Mouse (Mus musculus) embryonic facial prominence, embryonic 15.5 days (tissue): Measurements from ENCODE around the gene Nmnat1. TPM values are rescaled to one million over a fixed set of nuclear protein-coding genes. Genes with fewer than 3 reads are reported as not detected.
"Not testable (repeated sequence)": the region's sequence is repeated elsewhere in the genome, so short reads cannot be mapped to it uniquely, and the experiment has no call there.

Experiments
- ATAC-seq: fragments of 200-750 bp; cut with Nextera tagmentation; 2 replicates; pipeline ENCODE4 v1.8.0; 2017; ENCODE audit warnings: low read depth, moderate TSS enrichment; ENCODE audit not compliant: insufficient number of reproducible peaks, low FRiP score, low TSS enrichment
- H3K27ac ChIP-seq: fragments of 300-500 bp; sonication (generic); replicated peaks from 2 replicates; pipeline ENCODE4 v1.5.1; 2015; ENCODE audit warnings: mild to moderate bottlenecking, inconsistent platforms
- H3K27me3 ChIP-seq: fragments of 300-500 bp; sonication (generic); 2 replicates; pipeline ENCODE4 v1.6.1; 2015; ENCODE audit warnings: inconsistent platforms
- H3K36me3 ChIP-seq: fragments of 300-500 bp; sonication (generic); 2 replicates; pipeline ENCODE4 v1.6.1; 2015; ENCODE audit warnings: mild to moderate bottlenecking, inconsistent platforms
- H3K4me1 ChIP-seq: fragments of 300-500 bp; sonication (generic); 2 replicates; pipeline ENCODE4 v1.6.1; 2015; ENCODE audit warnings: inconsistent platforms
- H3K4me2 ChIP-seq: fragments of 300-500 bp; sonication (generic); replicated peaks from 2 replicates; pipeline ENCODE4 v1.6.1; 2015; ENCODE audit warnings: mild to moderate bottlenecking, inconsistent platforms
- H3K4me3 ChIP-seq: fragments of 300-500 bp; sonication (generic); replicated peaks from 2 replicates; pipeline ENCODE4 v1.5.1; 2015; ENCODE audit warnings: mild to moderate bottlenecking, inconsistent platforms
- H3K9ac ChIP-seq: fragments of 300-500 bp; sonication (generic); 2 replicates; pipeline ENCODE4 v1.6.1; 2015; ENCODE audit warnings: inconsistent platforms
- H3K9me3 ChIP-seq: fragments of 300-500 bp; sonication (generic); replicated peaks from 2 replicates; pipeline ENCODE4 v1.6.1; 2016; ENCODE audit warnings: inconsistent platforms
- WGBS: fragments of 180-500 bp; shearing (Covaris S2); methylation state at CpG from one replicate; pipeline ENCODE4 v1.1.7; 2015; 5-methylcytosine and 5-hydroxymethylcytosine counted together
- polyA plus RNA-seq: library from polyadenylated mRNA; unstranded; fragments of >200 nt; fragmentation: Nextera tagmentation; extraction: Ambion mirVana; gene quantifications from 2 replicates; pipeline ENCODE4 v1.2.1, GENCODE M21; 2015

The Nmnat1 gene
- polyA plus RNA-seq, 1 experiment from 2014 or later: 10.9 TPM

GRCm38 (mm10) chr4:149458526-149458925 lies 26.5 kb downstream of the Nmnat1 start:
- H3K27me3 ChIP-seq: no peaks in the 10 kb centered on the region
- H3K9me3 ChIP-seq: no peaks in the 10 kb centered on the region
- ATAC-seq: no peak
- no peak overlapping the region for H3K4me3 ChIP-seq
- 20% methylated on average over 5 of the region's 5 CpGs for WGBS
- H3K36me3 ChIP-seq: no peaks in the 10 kb centered on the region
- H3K27ac ChIP-seq: no peak overlapping the region
- H3K4me2 ChIP-seq: no peak overlapping the region
- H3K4me1 ChIP-seq: peaks cover 6% of the 10 kb centered on the region; the same call in 1 of the 2 replicates
- no peak overlapping the region for H3K9ac ChIP-seq

GRCm38 (mm10) chr4:149457831-149458430 lies 27.1 kb downstream of the Nmnat1 start:
- Histone ChIP-seq H3K27ac (no peak overlapping the region), H3K27me3 (no peaks in the 10 kb centered on the region), H3K36me3 (no peaks in the 10 kb centered on the region), H3K4me3 (no peak overlapping the region), H3K4me1 (peaks cover 6% of the 10 kb centered on the region; the same call in 1 of the 2 replicates), H3K9ac (no peak overlapping the region), H3K9me3 (no peaks in the 10 kb centered on the region), H3K4me2 (no peak overlapping the region)
- ATAC-seq: no peak
- 80% methylated on average over 6 of the region's 6 CpGs for WGBS

GRCm38 (mm10) chr4:149457163-149457562 lies 27.8 kb downstream of the Nmnat1 start:
- not testable (repeated sequence) for H3K9me3 ChIP-seq, H3K4me1 ChIP-seq, H3K27ac ChIP-seq, H3K4me2 ChIP-seq, H3K9ac ChIP-seq, ATAC-seq, H3K4me3 ChIP-seq, H3K36me3 ChIP-seq, H3K27me3 ChIP-seq
- 88% methylated on average over 27 of the region's 27 CpGs for WGBS

- Histone ChIP-seq H3K4me1 (no peaks in the 10 kb centered on the region), H3K4me3 (no peak within 1 kb of the TSS), H3K27me3 (no peaks in the 10 kb centered on the region), H3K36me3 (no peaks in the 10 kb centered on the region), H3K9ac (no peak within 1 kb of the TSS), H3K9me3 (no peaks in the 10 kb centered on the region), H3K4me2 (no peak within 1 kb of the TSS), H3K27ac (no peak within 1 kb of the TSS)
- no peak for ATAC-seq
- 56% methylated on average over 8 of the region's 8 CpGs for WGBS
These were observed 30.1 kb downstream of the Nmnat1 start, which contains the start of gene Rbp7 for GRCm38 (mm10) chr4:149454879-149455278. Gene Rbp7 (minus strand): TSS chr4:149454978.

GRCm38 (mm10) chr4:149454263-149454662 lies 30.7 kb downstream of the Nmnat1 start:
- no peaks in the 10 kb centered on the region for H3K4me1 ChIP-seq
- no peak overlapping the region for H3K4me3 ChIP-seq
- whole genome bisulfite sequencing: 71% methylated on average over 17 of the region's 17 CpGs
- ATAC-seq: no peak
- H3K9ac ChIP-seq: no peak overlapping the region
- no peaks in the 10 kb centered on the region for H3K9me3 ChIP-seq
- H3K27ac ChIP-seq: no peak overlapping the region
- H3K27me3 ChIP-seq: no peaks in the 10 kb centered on the region
- H3K36me3 ChIP-seq: no peaks in the 10 kb centered on the region
- H3K4me2 ChIP-seq: no peak overlapping the region

- Histone ChIP-seq H3K4me1 (no peaks in the 10 kb centered on the region), H3K9ac (no peak overlapping the region), H3K27ac (no peak overlapping the region), H3K9me3 (no peaks in the 10 kb centered on the region), H3K27me3 (no peaks in the 10 kb centered on the region), H3K4me2 (no peak overlapping the region), H3K36me3 (no peaks in the 10 kb centered on the region), H3K4me3 (no peak overlapping the region)
- ATAC-seq: no peak
- 85% methylated on average over 4 of the region's 4 CpGs for WGBS
These were observed 31.3 kb downstream of the Nmnat1 start for GRCm38 (mm10) chr4:149453656-149454055.

GRCm38 (mm10) chr4:149450636-149451035 lies 34.4 kb downstream of the Nmnat1 start:
- Histone ChIP-seq H3K4me1 (peaks cover 8% of the 10 kb centered on the region), H3K4me2 (no peak overlapping the region), H3K4me3 (no peak overlapping the region), H3K27ac (no peak overlapping the region), H3K9ac (no peak overlapping the region), H3K27me3 (no peaks in the 10 kb centered on the region), H3K36me3 (no peaks in the 10 kb centered on the region), H3K9me3 (no peaks in the 10 kb centered on the region)
- no peak for ATAC-seq
- WGBS: 83% methylated on average over 3 of the region's 3 CpGs

GRCm38 (mm10) chr4:149446309-149446708 lies 38.7 kb downstream of the Nmnat1 start:
- Histone ChIP-seq H3K4me1 (peaks cover 24% of the 10 kb centered on the region), H3K9me3 (no peaks in the 10 kb centered on the region), H3K4me3 (no peak overlapping the region; the same call in 1 of the 2 replicates), H3K4me2 (peak overlapping the region; percentile 67), H3K36me3 (no peaks in the 10 kb centered on the region), H3K9ac (no peak overlapping the region), H3K27ac (peak overlapping the region; percentile 95), H3K27me3 (no peaks in the 10 kb centered on the region)
- ATAC-seq: no peak
- WGBS: 26% methylated on average over 1 of the region's 1 CpGs

- Histone ChIP-seq H3K4me2 (peak overlapping the region; percentile 67), H3K4me1 (peaks cover 24% of the 10 kb centered on the region), H3K9me3 (no peaks in the 10 kb centered on the region), H3K27ac (peak overlapping the region; percentile 95), H3K27me3 (no peaks in the 10 kb centered on the region), H3K4me3 (peak overlapping the region; percentile 39), H3K36me3 (no peaks in the 10 kb centered on the region), H3K9ac (peak overlapping the region; percentile 12; the same call in 1 of the 2 replicates)
- peak; percentile 18; the same call in 1 of the 2 replicates for ATAC-seq
- 3% methylated on average over 11 of the region's 11 CpGs for WGBS
These were observed 39.1 kb downstream of the Nmnat1 start for GRCm38 (mm10) chr4:149445868-149446267.

GRCm38 (mm10) chr4:149444964-149445701 lies 39.9 kb downstream of the Nmnat1 start:
- Histone ChIP-seq H3K4me3 (peak overlapping the region; percentile 39), H3K4me1 (peaks cover 24% of the 10 kb centered on the region), H3K36me3 (no peaks in the 10 kb centered on the region), H3K9me3 (no peaks in the 10 kb centered on the region), H3K27ac (peak overlapping the region; percentile 95), H3K27me3 (no peaks in the 10 kb centered on the region), H3K4me2 (peak overlapping the region; percentile 67), H3K9ac (peak overlapping the region; percentile 29; the same call in 1 of the 2 replicates)
- peak; percentile 94 for ATAC-seq
- under 1% methylated on average over 36 of the region's 36 CpGs for WGBS

GRCm38 (mm10) chr4:149444465-149444864 lies 40.5 kb downstream of the Nmnat1 start:
- 55% methylated on average over 1 of the region's 1 CpGs for WGBS
- H3K9me3 ChIP-seq: no peaks in the 10 kb centered on the region

More at GRCm38 (mm10) chr4:149444465-149444864, 40.5 kb downstream of the Nmnat1 start:
- Histone ChIP-seq H3K9ac (no peak overlapping the region), H3K4me2 (peak overlapping the region; percentile 67; the same call in 1 of the 2 replicates), H3K27ac (peak overlapping the region; percentile 95; the same call in 1 of the 2 replicates), H3K4me3 (no peak overlapping the region), H3K27me3 (no peaks in the 10 kb centered on the region), H3K36me3 (no peaks in the 10 kb centered on the region), H3K4me1 (peaks cover 24% of the 10 kb centered on the region)
- ATAC-seq: no peak
